Mouse (Mus musculus): ENCODE data around the gene Gm20388.

Gene Gm20388

DNA sequence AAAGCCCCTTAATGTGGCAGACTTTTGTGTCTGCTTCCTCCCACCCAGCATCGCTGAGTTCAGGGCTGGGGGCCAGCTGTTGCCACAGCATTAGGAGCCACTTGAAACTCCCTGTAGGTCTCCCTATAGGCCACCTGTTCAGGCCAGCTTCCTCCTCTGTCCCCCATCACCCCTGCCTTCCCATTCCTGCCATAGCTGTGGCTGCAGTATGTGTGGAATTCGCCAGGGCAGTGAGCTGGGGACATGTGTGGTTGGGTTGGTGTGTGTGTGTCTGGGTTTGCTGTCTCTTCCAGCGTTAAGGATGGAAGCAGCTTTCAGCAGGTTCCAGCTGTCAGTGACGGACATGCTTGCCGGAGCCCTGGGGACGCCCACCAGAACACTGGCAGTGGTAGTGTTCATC, 2125.7 kb downstream of the Gm20388 start:
- DNase-seq (ENCODE audit: inconsistent ontology term): peak; percentile 59

DNA sequence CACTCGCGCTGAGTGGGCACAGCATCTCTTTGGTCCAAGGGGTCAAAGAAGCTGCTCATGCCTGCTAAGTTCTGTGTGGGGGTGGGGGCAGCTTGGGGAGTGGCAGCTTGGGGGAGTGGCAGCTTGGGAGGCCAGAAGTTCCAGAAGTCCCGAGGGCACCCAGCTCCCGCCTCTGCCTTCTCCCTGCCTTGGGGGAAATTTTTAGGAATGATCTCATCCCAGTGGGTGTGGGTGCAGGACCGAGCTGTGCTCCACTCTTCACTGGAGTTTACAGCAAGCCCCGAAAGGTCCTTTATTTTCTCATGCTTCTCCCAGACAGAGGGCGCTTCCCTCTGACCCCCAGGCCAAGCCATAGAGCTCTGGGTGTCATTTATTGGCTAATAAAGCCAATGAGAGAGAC, 2126.6 kb downstream of the Gm20388 start:
- no peak for DNase-seq (ENCODE audit: inconsistent ontology term)

DNA sequence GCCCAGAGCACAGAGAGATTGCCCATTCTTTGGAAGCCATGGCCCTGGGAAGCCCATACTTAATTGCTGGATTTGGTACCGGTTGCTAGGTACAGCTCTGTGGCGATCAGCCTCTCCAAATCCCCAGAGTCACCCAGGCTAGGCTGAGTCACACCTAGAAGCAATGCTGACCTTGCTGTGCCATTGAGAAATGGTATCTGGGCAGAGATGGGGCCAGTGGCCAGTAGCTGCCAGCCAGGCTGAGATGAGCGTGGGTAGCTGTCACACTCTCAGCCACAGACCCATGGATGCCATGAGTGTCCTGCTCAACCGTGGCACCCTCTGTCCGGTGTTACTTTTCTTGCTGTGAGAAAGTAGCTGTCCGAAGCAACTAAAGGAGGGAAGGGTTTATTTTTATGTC, 2127.4 kb downstream of the Gm20388 start:
- no peak for DNase-seq (ENCODE audit: inconsistent ontology term)

DNA sequence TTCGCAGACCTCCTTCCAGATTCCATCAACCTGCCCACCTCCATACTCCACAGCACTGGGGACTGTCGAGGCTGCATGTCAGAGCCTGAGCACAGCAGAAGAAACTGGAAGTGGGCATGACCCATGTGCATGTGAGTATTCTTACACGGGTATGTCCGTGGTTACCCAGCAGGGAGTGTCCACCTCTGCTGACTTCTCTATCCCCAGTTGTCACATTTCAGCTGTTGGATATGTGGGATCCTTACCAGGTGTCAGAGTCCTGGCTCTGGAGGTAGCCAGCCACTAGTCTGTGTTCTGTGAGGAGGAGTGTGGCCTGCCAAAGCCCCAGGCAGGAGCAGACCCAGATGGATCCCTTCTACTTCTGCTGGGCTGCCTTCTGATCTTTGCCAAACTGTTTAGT, 2128.8 kb downstream of the Gm20388 start:
- no peak for DNase-seq (ENCODE audit: inconsistent ontology term)

DNA sequence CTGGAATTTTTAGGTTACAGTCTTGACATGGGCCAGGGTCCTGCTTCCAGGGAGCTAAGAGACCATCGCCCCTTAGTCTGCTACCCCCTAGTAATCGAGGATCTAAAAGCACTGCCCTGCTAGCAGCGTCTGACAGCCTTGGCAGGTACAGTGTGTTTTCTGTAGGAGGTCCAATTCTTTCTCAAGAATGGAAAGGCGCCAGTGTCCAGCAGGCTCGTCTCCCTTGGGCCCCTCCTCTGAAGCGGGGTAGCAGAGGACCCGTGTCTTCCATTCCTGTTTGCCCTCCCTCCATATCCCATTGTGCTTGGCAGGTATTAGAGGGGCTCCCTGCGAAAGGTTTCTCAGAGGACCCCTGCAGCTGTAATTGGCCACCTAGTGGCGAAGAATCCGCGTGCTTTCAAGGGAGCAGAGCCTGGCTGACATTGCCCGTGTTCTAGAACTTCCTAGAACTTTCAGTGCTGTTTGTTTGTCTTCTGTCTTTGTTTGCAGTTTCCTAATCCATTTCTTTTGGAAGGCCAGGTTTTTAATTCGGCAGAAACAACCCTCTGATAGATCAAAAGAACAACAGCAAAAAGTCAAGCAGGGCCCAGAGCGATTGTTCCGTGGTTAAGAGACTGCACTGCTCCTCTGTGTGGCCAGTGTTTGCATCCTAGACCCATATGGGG, 2136.7 kb downstream of the Gm20388 start:
- no peak for DNase-seq (ENCODE audit: inconsistent ontology term)

DNA sequence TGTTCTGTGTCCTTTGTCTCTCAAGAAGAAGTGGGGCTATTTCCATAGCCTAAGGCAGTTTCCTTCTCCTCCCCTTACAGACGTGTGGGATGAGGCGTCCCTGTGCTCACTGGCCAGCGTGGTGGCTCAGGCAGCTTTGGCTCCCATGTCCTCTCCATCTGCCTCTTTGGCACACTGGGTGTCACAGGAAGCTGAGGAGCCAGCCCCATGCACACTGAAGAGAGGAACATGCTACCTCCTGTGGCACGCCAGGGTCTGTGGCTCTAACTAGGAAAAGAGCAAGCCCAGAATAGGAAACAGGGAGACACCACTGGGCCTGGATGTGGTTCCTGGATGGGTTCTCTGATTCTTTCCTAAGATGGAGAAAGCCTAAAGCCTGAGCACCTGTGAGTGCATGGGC, 2138.6 kb downstream of the Gm20388 start:
- DNase-seq (ENCODE audit: inconsistent ontology term): no peak

DNA sequence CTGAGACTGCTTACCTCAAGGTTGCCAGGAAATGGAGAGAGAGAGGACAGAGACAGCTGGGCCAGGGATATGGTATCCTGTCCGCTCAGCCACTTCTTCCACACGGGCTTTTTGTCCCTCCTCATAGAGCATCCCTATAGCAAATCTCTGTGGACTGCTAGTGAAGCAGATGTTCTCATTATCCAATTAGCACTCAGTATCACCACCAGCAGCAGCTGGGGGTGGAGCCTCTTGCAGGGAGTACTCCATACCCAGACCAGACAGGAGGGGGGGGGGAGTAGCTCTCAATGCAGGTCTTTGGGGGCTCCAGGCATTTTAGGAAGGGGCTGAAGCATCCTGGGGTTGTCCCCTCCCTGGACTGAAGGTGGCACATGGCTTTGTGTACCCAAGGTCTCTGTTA, 2139.3 kb downstream of the Gm20388 start:
- no peak for DNase-seq (ENCODE audit: inconsistent ontology term)

DNA sequence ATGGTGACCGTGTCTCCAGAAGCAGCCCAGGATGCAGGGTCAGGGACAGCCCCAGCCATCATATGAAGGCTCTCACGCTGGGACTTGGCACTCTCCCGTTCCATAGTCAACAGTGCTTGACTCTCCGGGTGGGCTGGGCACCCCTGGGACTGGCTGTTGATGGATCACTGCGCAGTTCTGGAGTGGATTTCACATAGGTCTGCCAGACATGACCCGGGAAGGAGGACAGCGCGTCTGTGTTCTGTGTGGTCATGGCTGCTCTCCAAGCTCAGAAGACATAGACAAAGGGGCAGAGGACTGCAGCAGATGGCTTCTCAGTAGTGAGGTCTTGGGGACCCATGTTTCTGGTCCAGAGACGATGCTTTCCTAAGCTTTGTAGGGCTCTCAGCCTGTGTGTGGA, 2140.0 kb downstream of the Gm20388 start:
- DNase-seq (ENCODE audit: inconsistent ontology term): no peak

DNA sequence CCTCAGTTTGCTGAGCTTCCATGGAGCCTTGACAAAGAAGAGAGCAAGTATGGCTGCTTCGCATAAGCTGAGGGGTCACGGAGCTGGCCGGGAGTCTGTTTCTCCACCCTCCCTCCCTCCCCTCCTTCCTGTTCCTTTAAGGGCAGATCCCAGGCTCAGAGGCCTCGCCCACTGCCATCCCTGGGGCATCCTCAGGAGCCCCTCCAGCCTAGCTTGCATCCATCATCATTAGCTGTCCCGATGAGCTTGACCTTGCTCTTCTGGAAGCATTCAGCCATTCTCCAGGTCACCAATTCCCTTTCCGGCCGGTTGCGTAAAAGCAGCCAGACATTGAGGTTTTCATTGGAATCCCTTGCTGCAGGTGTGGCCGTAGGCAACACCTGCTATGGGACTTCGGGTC, 2144.7 kb downstream of the Gm20388 start:
- no peak for DNase-seq (ENCODE audit: inconsistent ontology term)

DNA sequence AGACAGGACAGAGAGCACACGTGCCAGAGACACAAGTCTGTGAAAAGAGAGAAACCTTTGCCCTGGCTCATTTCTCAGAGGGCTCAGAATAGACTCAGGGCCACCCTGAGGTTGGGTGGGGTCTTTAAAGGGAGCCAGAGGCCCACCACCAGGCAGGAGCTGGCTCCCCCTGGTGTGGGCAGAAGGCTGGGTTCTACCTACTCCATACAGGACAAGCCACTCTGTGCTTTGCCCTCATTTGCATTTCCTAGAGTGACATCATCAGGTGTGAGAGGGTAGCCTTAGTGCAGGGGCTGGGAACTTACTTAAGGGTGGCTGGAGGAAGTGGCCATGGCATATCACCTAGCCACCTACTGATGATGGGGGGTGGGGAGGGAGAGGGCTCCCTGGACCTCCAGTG, 2145.5 kb downstream of the Gm20388 start:
- no peak for DNase-seq (ENCODE audit: inconsistent ontology term)

DNA sequence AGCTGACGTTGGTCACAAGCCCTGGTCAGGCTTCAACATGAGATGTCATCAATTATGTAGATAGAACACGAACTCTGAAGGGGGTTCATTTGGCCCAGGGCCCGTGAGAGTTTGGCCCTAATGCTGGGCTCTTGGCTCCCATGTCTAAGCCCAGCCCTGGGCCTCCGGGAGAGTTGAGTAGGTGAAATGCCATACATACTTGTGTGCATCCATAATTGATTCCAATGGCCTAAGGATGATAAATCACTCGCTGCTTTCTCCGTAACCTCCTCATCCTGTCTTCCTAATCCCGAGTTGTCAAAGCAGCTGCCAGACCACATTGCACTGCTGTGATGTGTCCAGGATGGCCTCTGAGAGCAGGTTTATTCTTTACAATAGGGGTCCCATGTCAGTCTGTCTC, 2146.2 kb downstream of the Gm20388 start:
- peak; percentile 71 for DNase-seq (ENCODE audit: inconsistent ontology term)

DNA sequence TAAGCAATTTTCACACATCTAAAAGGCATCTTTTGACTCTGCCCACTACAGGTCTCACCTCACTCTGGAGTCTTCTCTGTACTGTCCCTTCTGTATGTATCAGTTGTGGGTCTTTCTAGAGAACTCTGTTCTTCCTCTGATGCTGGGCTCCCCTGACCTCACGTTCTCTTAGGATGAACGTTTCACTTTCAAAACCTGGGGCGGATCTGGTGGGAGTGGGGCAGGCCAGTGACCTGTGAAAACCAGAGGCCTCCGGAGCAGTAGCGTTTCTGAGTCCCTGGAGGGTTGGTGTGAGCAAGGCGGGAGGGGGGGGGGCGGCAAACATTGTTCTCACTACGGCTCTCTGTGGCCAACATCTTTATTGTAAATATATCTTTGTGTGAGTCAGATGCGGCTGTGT, 2147.9 kb downstream of the Gm20388 start:
- DNase-seq (ENCODE audit: inconsistent ontology term): no peak

DNA sequence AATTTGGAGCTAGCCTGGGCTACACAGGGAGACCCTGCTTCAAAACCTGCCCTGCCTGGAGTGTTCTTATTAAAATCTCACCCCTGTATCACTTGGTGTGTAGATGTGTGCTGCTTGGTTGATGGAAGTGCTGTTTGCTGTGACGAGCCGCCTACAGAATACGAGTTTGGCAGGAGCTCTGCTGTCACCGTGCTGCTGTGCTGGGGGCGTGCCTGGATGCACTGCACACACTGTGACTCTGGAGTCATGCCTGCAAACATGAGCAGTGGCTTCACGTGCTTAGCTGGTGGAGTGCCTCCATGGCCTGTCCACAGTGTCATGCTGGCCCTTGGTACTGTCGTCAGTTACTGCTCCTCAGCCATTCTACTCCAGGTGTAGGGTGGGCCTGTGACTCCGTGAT, 2148.3 kb downstream of the Gm20388 start:
- DNase-seq (ENCODE audit: inconsistent ontology term): no peak

DNA sequence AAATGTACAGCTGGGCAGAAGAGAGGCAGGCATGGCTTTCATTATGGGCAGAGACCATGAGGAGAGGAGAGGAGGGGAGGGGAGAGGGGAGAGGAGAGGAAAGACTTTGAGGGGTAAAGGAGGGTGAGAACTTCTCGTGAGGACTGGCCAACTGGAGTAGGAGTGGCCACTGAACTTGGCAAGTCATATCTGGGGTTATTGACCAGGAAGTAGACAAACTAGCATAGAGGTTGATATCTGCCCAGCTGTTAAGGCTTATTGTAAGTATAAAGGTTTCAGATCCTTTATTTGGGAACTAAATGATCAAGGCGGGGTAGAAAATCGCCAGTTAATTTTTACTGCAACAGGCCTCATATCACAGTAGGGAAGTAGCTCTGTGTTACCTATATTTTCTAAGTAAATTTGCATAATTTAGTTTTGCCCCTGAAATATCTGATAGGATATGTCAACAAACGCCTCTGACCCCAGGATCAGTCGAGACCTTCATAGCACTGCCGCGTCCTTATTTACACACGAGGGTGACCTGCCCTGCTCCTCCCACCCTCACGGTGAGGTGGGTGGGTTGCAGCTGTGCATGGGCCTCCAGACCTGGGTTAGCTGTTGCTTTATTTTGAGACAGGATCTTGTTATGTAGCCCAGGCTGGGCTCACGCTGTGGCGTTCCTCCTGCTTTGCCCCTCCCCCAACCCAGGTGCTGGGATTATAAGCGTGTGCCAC, 2152.0 kb downstream of the Gm20388 start:
- DNase-seq (ENCODE audit: inconsistent ontology term): no peak

DNA sequence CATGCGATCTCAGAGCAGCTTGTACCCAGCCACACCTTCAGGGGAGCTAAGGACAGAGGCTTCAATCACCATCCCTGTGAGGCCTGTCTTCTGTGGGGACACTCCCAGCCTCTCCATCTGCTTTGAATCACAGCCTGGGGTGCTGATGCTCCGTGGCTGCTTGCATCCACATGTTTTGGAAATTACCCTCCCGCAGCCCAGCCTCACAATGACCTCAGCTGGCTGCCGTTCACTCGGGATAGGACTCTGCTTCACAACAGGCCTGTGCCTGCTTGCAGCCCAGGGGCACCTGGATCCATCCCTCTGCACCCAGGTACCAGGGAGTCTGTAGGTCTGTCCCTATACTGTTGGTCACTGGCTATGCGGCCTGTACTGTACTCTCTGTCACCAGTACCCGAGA, 2153.7 kb downstream of the Gm20388 start:
- DNase-seq (ENCODE audit: inconsistent ontology term): no peak

DNA sequence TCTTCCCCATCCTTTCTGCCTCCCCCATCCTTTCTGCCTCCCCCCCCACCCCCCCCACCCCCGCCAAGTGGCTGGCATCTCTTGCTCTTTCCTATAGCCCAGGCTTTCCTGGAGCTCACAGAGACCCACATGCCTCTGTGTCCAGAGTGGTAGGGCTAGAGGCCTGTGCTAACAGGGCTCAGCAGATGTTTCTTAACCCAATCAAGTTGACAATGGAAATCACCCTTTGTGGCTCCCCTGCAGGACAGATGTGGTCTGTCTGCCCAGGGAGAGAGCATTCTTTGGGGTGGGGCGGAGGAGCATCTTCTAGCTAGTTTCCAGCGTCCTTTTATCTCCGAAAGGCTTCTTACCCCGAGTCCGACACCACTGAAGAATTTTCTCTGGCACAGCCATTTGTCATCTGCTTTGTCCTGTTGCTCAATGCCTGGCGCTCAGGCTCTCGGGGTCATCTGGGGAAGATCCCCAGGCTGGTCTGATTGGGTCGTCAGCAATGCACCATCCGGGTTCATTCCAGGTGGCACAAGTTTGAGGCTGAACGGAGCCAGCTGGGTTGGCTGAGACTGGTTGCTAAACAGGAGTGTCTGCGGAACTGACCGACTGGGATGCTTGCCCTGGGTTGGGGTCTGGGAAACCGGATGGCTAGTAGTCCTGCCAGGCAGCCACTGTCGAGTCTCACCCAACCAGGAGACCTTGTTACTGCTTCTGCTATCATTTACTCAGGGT, 2157.3 kb downstream of the Gm20388 start:
- no peak for DNase-seq (ENCODE audit: inconsistent ontology term)

DNA sequence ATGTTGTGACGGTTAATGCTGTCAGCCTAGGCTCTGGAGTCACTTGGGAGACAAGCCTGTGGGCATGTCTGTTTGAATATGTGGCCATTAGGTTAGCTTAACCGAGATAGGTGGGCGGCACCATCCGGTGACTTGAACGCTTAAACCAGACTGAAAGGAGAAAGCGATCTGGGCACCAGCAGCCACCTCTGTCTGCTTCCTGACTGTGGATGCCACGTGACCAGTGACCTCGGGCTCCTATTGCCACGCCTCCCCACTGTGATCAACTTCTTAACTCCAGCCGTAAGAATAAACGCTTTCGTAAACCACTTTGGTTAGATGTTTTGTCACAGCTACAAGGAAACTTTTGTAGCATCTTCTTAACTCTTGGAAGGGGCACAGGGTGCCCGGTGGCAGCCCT, 2158.0 kb downstream of the Gm20388 start:
- DNase-seq (ENCODE audit: inconsistent ontology term): no peak

DNA sequence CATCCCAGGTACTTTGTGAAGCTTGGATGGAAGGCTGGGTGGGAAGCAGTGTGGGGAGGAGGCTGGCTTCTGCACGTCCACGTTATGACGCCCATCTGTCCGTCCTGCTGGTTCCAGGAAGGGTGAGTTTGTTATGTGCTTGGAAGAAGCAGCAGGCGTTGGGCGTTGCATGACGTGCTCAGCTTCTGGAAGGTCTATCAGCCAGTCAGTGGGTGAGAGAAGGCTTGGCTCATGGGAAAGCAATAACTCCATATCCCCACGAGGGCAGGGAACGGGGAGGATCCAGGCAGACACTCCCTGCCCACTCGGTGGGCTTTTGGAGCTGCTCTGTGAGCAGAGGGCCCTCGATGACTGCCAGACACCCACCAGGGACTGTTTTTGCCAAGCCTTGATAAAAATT, 2158.6 kb downstream of the Gm20388 start:
- DNase-seq (ENCODE audit: inconsistent ontology term): no peak

DNA sequence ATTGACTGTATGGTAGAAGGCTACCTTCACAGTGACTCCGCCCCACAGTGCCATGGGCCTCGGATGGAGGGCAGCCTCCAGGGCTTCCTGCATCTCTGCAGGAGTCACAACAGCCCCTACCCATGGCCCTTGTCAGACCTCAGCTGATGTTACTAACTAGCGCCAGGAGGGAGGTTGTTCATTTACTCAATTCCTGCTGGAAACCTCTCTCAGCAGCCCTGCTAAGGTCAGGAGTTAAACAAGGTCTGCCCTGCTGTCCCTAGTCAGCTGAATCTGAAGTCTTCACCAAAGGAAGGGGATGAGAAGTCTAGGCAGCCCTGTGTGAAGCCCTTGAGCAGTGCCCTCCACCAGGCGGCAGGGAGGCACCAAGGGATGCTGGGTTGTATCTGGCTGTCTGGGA, 2160.6 kb downstream of the Gm20388 start:
- DNase-seq (ENCODE audit: inconsistent ontology term): no peak

DNA sequence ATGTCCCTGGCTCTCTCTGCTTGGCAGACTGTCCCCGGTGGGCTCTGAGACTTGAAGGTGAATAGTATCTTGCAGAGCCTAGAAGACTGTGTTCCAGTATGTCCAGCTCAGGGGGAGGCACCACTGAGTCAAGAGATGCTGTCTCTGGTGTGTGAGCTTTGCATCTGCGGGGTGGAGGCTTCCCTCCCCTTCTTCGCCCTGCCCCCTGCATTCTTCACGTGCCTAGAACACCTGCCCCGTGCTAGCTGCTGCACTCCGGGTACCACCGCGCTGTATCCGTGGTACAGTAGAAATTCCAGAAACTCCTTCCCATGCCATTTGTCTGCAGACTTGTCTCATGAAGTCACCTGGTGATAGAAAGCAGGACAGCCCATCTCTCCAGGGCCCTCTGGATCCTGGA, 2163.3 kb downstream of the Gm20388 start:
- no peak for DNase-seq (ENCODE audit: inconsistent ontology term)

DNA sequence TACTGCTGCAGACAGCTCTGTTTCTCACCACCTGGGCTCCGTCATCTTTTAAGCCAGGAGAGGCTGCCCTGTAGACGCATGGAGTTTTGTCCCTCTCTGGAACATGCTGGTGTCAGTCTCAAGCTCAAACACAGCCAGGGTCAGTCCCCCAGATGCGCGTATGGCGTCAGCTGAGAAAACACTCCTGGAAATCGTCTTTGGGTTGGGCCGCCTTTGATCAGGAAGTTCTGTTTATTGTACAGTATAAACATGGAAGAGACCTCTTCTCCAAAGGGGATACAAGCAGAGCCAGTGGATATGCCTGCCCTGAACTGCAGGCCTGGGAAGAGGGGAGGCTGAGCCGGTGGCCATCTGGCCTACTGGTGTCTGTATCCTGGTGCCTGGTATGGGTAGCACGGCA, 2163.8 kb downstream of the Gm20388 start:
- DNase-seq (ENCODE audit: inconsistent ontology term): no peak

DNA sequence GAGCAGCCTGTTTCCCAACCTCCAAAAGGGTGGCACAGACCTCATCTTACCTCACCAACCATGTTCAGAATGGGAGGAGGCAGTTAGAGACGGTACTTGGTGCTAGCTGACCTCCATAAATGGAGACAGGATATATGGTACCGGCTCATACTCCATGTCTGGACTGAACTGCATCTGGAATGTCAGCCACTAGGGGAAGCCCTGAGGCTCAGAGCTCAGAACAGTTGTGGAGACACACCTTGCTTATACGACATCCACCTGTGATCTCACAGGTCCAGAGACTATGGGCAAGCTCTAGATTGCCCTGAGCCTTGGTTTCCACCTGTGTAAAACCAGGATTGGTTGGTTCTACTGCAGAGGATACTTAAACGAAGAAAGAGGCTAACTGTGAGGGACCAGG, 2164.3 kb downstream of the Gm20388 start:
- DNase-seq (ENCODE audit: inconsistent ontology term): no peak

DNA sequence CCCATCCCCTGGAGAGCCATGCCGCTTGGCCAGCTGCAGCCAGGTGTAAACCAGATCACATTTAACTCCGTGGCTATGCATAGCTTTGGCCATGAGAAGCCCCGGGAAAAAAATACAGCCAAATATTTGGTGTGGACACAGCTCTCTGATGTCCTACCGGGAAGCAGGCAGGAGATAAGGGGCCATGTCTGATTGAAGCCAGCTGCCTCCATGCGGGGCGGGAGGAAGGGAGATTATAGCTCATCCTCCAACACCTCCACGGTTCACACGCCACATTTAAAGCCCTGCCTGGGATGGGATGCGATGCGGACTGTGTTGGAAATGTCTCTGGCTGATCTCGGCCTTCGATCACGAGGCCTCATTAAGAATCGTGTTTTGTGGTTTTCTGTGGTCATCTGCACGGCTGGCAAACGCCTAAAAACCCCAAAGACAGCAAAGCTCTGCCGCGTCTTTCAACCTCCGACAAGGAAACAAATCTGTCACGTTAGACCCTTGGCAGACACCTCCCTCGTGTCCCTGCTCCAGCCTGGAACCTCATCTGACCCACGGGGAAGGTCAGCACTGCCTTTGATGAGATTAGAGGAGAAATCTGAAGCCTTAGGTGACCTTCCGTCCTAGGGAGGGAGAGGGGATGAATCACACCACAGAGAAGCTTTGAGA, 2165.7 kb downstream of the Gm20388 start:
- DNase-seq (ENCODE audit: inconsistent ontology term): peak; percentile 59

Data from Muller cell, postnatal 12 days (primary cell).